Mouse (Mus musculus) kidney, embryonic 14.5 days (tissue): ENCODE data around the gene Ppfibp2. TPM values are rescaled to one million over a fixed set of nuclear protein-coding genes. Genes with fewer than 3 reads are reported as not detected.

Source experiments
- ATAC-seq: fragments of 200-750 bp; cut with Nextera tagmentation; 2 replicates; pipeline ENCODE4 v1.8.0; 2017; ENCODE audit warnings: moderate number of reproducible peaks, mild to moderate bottlenecking, moderate TSS enrichment, moderate library complexity; ENCODE audit not compliant: low FRiP score, low TSS enrichment
- H3K27ac ChIP-seq: fragments of 300-500 bp; sonication (generic); 2 replicates; pipeline ENCODE4 v1.5.1; 2014; ENCODE audit warnings: low read depth, mild to moderate bottlenecking, low read length, moderate library complexity, mixed read lengths
- H3K27me3 ChIP-seq: fragments of 300-500 bp; sonication (generic); 2 replicates; pipeline ENCODE4 v1.6.1; 2014; ENCODE audit warnings: mild to moderate bottlenecking, low read length; ENCODE audit not compliant: control insufficient read depth, insufficient read depth
- H3K36me3 ChIP-seq: fragments of 300-500 bp; sonication (generic); 2 replicates; pipeline ENCODE4 v1.6.1; 2014; ENCODE audit warnings: low read length, mixed read lengths; ENCODE audit not compliant: control insufficient read depth, insufficient read depth
- H3K4me1 ChIP-seq: fragments of 300-500 bp; sonication (generic); 2 replicates; pipeline ENCODE4 v1.6.1; 2014; ENCODE audit warnings: low read length, mixed read lengths; ENCODE audit not compliant: control insufficient read depth, insufficient read depth
- H3K4me2 ChIP-seq: fragments of 300-500 bp; sonication (generic); replicated peaks from 2 replicates; pipeline ENCODE4 v1.6.1; 2014; ENCODE audit warnings: low read depth, mild to moderate bottlenecking, low read length
- H3K4me3 ChIP-seq: fragments of 300-500 bp; sonication (generic); 2 replicates; pipeline ENCODE4 v1.5.1; 2014; ENCODE audit warnings: mild to moderate bottlenecking, low read length
- H3K9ac ChIP-seq: fragments of 300-500 bp; sonication (generic); 2 replicates; pipeline ENCODE4 v1.6.1; 2014; ENCODE audit warnings: low read depth, mild to moderate bottlenecking, low read length, moderate library complexity
- H3K9me3 ChIP-seq: fragments of 300-500 bp; sonication (generic); 2 replicates; pipeline ENCODE4 v1.6.1; 2016; ENCODE audit warnings: low read length; ENCODE audit not compliant: control insufficient read depth
- WGBS: fragments of 180-500 bp; shearing (Covaris S2); extraction: QIAGEN DNeasy Blood & Tissue Kit; methylation state at CpG from one replicate; pipeline ENCODE4 v1.1.7; 2014; 5-methylcytosine and 5-hydroxymethylcytosine counted together
- polyA plus RNA-seq: library from polyadenylated mRNA; unstranded; fragments of >200 nt; fragmentation: Nextera tagmentation; extraction: Ambion mirVana; gene quantifications from 2 replicates; pipeline ENCODE4 v1.2.1, GENCODE M21; 2014

Gene Ppfibp2
- polyA plus RNA-seq, 1 experiment from 2014 or later = 5.9 TPM

GRCm38 (mm10) chr7:107624432-107624831, 29.4 kb downstream of the Ppfibp2 start:
- ATAC-seq = no peak
- no peaks in the 10 kb centered on the region for H3K36me3 ChIP-seq
- WGBS = 70% methylated on average over 3 of the region's 3 CpGs
- no peaks in the 10 kb centered on the region for H3K9me3 ChIP-seq
- H3K27me3 ChIP-seq = no peaks in the 10 kb centered on the region
- no peaks in the 10 kb centered on the region for H3K4me1 ChIP-seq
- H3K9ac ChIP-seq = no peak overlapping the region
- no peak overlapping the region for H3K4me3 ChIP-seq
- H3K4me2 ChIP-seq = no peak overlapping the region
- H3K27ac ChIP-seq = no peak overlapping the region

DNA sequence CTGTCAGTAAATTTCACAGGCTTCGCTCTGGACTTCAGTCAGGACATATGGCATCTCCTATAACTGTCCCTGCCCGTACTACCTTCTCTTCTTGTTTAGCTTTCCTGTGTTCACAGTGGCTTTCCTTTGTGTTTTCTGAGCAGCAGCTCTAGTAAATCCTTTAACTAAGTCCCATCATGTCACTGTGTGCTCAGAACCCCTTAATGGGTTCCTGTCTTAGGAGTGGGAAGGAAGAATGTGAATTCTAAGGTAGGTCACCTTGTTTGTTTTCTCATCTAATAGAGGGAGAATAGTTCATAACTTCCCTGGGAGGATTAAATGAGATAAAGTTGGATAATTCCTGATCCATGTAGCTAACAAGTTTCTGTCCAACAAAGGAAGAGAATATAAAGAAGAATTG, 30.1 kb downstream of the Ppfibp2 start, which contains the start of gene 5330417H12Rik:
TSS of gene 5330417H12Rik (minus strand) at position 101 of the 400 bp plus-strand sequence.
- 80% methylated on average over 2 of the region's 2 CpGs for WGBS
- H3K36me3 ChIP-seq = no peaks in the 10 kb centered on the region
- no peaks in the 10 kb centered on the region for H3K4me1 ChIP-seq
- H3K9ac ChIP-seq = no peak within 1 kb of the TSS
- H3K27ac ChIP-seq = no peak within 1 kb of the TSS
- no peaks in the 10 kb centered on the region for H3K9me3 ChIP-seq
- H3K27me3 ChIP-seq = no peaks in the 10 kb centered on the region
- no peak within 1 kb of the TSS for H3K4me2 ChIP-seq
- H3K4me3 ChIP-seq = no peak within 1 kb of the TSS
- ATAC-seq = no peak

- no peaks in the 10 kb centered on the region for H3K36me3 ChIP-seq
- ATAC-seq = no peak
- WGBS = 83% methylated on average over 6 of the region's 6 CpGs
Observed at GRCm38 (mm10) chr7:107625781-107626180, 30.8 kb downstream of the Ppfibp2 start.

GRCm38 (mm10) chr7:107628383-107628782, 33.4 kb downstream of the Ppfibp2 start:
- no peaks in the 10 kb centered on the region for H3K36me3 ChIP-seq
- no peak overlapping the region for H3K9ac ChIP-seq
- H3K4me2 ChIP-seq = no peak overlapping the region
- H3K27ac ChIP-seq = no peak overlapping the region
- no peaks in the 10 kb centered on the region for H3K27me3 ChIP-seq
- no peak overlapping the region for H3K4me3 ChIP-seq
- no peaks in the 10 kb centered on the region for H3K9me3 ChIP-seq
- no peaks in the 10 kb centered on the region for H3K4me1 ChIP-seq
- no peak for ATAC-seq

More at GRCm38 (mm10) chr7:107625781-107626180, 30.8 kb downstream of the Ppfibp2 start:
- Histone ChIP-seq H3K4me1 (no peaks in the 10 kb centered on the region), H3K4me2 (no peak overlapping the region), H3K9me3 (no peaks in the 10 kb centered on the region), H3K27ac (no peak overlapping the region), H3K9ac (no peak overlapping the region), H3K4me3 (no peak overlapping the region), H3K27me3 (no peaks in the 10 kb centered on the region)

DNA sequence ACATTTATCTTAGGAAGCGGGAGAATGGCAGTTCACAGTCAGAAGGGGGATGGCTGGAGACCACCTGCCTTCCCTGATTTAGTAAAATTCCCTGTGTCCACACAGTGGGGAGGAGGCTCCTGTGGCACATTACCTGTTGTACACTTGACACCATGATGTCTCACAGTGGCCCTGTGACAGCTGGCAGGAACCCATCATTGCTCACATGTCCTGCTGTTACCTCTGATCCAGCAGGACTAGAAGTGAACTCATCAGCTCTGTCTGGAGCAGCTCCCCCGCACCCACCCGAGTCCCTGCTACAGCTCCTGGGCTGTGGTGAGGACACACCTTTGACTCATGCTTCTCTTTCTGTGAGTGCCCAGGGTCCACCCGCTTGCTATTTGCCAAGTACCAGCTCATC, 38.2 kb downstream of the Ppfibp2 start:
- Histone ChIP-seq H3K4me1 (no peaks in the 10 kb centered on the region), H3K9ac (no peak overlapping the region), H3K27ac (no peak overlapping the region), H3K36me3 (no peaks in the 10 kb centered on the region), H3K4me3 (no peak overlapping the region), H3K27me3 (no peaks in the 10 kb centered on the region), H3K9me3 (no peaks in the 10 kb centered on the region), H3K4me2 (no peak overlapping the region)
- ATAC-seq = no peak
- 88% methylated on average over 4 of the region's 4 CpGs for whole genome bisulfite sequencing

DNA sequence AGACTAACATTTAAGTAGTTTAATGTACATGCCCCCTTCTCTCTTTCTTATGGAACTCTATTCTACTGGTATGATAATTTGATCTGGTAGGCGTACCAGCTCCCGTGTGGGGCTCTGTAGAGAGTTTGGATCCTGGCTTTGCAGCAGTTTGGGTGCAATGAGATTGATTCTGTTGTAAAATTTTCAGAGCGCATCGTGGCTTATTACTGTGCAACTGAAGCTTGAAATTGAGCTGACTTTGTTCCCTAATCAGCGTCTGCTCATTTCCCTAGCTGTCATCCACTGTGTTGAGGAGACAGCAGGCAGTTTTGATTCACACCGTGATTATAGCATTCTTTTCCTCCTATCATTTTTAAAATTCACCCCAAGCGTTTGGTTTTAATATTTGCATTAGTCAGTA, 42.4 kb downstream of the Ppfibp2 start:
- Histone ChIP-seq H3K36me3 (no peaks in the 10 kb centered on the region), H3K4me1 (no peaks in the 10 kb centered on the region), H3K27ac (no peak overlapping the region), H3K9me3 (no peaks in the 10 kb centered on the region), H3K27me3 (no peaks in the 10 kb centered on the region), H3K4me2 (no peak overlapping the region), H3K9ac (no peak overlapping the region), H3K4me3 (no peak overlapping the region)
- WGBS = 64% methylated on average over 7 of the region's 7 CpGs
- no peak for ATAC-seq

DNA sequence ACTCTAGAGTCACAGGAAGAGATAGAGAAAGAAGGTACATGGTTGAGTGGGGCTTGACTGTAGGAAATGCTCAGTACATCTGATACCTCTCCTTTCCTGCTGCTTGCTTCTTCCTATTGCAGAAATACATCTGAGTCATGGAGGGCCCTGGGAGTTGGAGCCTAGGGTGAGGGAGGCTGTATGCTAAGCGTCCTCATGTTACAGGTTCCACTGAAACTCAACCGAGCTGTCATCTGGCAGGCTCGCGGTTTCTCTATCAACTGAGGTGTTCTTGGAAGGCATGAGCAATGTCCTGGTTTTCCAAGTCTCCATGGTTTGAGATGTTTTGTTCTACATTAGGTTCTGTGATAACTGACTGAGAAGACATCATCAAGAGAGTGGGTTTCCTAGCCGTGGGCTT, 43.0 kb downstream of the Ppfibp2 start:
- H3K36me3 ChIP-seq = no peaks in the 10 kb centered on the region
- H3K9me3 ChIP-seq = no peaks in the 10 kb centered on the region
- no peak overlapping the region for H3K9ac ChIP-seq
- H3K27ac ChIP-seq = no peak overlapping the region
- 68% methylated on average over 5 of the region's 5 CpGs for WGBS
- H3K4me1 ChIP-seq = no peaks in the 10 kb centered on the region
- H3K4me3 ChIP-seq = no peak overlapping the region
- no peak for ATAC-seq
- H3K4me2 ChIP-seq = no peak overlapping the region
- H3K27me3 ChIP-seq = no peaks in the 10 kb centered on the region

DNA sequence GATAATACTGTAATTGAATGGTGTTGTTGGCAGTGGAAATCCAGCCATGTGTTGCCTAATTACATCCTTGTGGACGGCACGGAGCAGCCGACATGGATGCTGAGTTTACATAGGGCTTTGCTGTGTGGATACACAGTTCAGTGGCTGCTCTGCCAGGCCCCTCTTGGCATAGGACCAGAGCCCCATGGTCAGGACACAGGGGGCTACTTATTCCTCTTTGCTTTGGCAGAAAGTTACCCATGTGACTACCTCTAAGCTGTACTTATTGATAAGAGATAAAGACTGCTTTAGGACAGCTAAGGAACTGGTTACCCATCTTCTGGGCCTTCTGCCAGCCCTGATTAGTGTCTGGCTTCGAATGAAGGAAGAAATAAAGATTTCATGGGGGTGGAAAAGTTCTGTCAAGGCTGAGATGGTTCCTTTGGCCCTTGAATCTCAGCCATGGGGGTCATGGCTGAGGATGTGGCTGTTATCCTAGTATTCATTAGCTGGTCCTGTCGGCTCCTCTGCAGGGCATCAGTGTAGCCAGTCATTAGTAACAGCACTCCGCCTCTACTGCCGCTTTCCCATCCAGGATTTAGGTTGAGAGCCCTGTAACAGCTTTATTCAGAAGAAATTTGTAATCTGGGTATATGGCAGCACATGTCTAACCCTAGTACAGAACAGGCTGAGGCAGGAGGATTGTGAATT, 47.7 kb downstream of the Ppfibp2 start:
- Histone ChIP-seq H3K4me3 (no peak overlapping the region), H3K27ac (no peak overlapping the region), H3K4me1 (no peaks in the 10 kb centered on the region), H3K9ac (no peak overlapping the region), H3K36me3 (no peaks in the 10 kb centered on the region), H3K4me2 (no peak overlapping the region), H3K27me3 (no peaks in the 10 kb centered on the region), H3K9me3 (0 out of 2 replicates have a peak, but pooled peaks cover 4% of the 10 kb centered on the region)
- ATAC-seq = no peak
- WGBS = 84% methylated on average over 7 of the region's 7 CpGs

GRCm38 (mm10) chr7:107644987-107645386, 50.0 kb downstream of the Ppfibp2 start:
- H3K4me1 ChIP-seq = no peaks in the 10 kb centered on the region
- no peak for ATAC-seq
- 93% methylated on average over 2 of the region's 2 CpGs for WGBS
- no peak overlapping the region for H3K9ac ChIP-seq
- no peak overlapping the region for H3K27ac ChIP-seq
- H3K9me3 ChIP-seq = 0 out of 2 replicates have a peak, but pooled peaks cover 4% of the 10 kb centered on the region
- H3K36me3 ChIP-seq = no peaks in the 10 kb centered on the region
- H3K27me3 ChIP-seq = no peaks in the 10 kb centered on the region
- no peak overlapping the region for H3K4me3 ChIP-seq
- no peak overlapping the region for H3K4me2 ChIP-seq
